Mouse (Mus musculus): ENCODE results near the gene Snx10. TPM values are rescaled to one million over a fixed set of nuclear protein-coding genes. Genes with fewer than 3 reads are reported as not detected.

Snx10 gene
- total RNA-seq, 4 experiments from 2014 or later, result 11.5 to 17.2 (median 14.1) TPM

GRCm38 (mm10) chr6:51585980-51586379 lies 62.3 kb downstream of the Snx10 start:
- DNase-seq (ENCODE audit: low spot score), result peak; percentile 61

GRCm38 (mm10) chr6:51587266-51587665 lies 63.6 kb downstream of the Snx10 start:
- DNase-seq (ENCODE audit: low spot score), result no peak

GRCm38 (mm10) chr6:51591264-51591663 lies 67.6 kb downstream of the Snx10 start:
- DNase-seq (ENCODE audit: low spot score), result no peak

GRCm38 (mm10) chr6:51591844-51592243 lies 68.1 kb downstream of the Snx10 start:
- DNase-seq (ENCODE audit: low spot score), result no peak

- DNase-seq (ENCODE audit: low spot score), result peak; percentile 58
Observed at GRCm38 (mm10) chr6:51592356-51593115, 68.8 kb downstream of the Snx10 start.

GRCm38 (mm10) chr6:51593446-51594035 lies 69.8 kb downstream of the Snx10 start:
- DNase-seq (ENCODE audit: low spot score), result no peak

GRCm38 (mm10) chr6:51594516-51594915 lies 70.8 kb downstream of the Snx10 start:
- no peak for DNase-seq (ENCODE audit: low spot score)

GRCm38 (mm10) chr6:51598058-51598457 lies 74.4 kb downstream of the Snx10 start:
- DNase-seq (ENCODE audit: low spot score), result no peak

GRCm38 (mm10) chr6:51600412-51600811 lies 76.7 kb downstream of the Snx10 start:
- no peak for DNase-seq (ENCODE audit: low spot score)

- DNase-seq (ENCODE audit: low spot score), result no peak
Observed at GRCm38 (mm10) chr6:51602341-51602740, 78.6 kb downstream of the Snx10 start.

GRCm38 (mm10) chr6:51603691-51604090 lies 80.0 kb downstream of the Snx10 start:
- DNase-seq (ENCODE audit: low spot score), result no peak

GRCm38 (mm10) chr6:51606245-51606644 lies 82.5 kb downstream of the Snx10 start:
- DNase-seq (ENCODE audit: low spot score), result no peak

- DNase-seq (ENCODE audit: low spot score), result no peak
Observed at GRCm38 (mm10) chr6:51606803-51607202, 83.1 kb downstream of the Snx10 start.

GRCm38 (mm10) chr6:51611621-51612020 lies 87.9 kb downstream of the Snx10 start:
- no peak for DNase-seq (ENCODE audit: low spot score)

- no peak for DNase-seq (ENCODE audit: low spot score)
Observed at GRCm38 (mm10) chr6:51612371-51613051, 88.8 kb downstream of the Snx10 start.

GRCm38 (mm10) chr6:51613661-51614060 lies 90.0 kb downstream of the Snx10 start:
- DNase-seq (ENCODE audit: low spot score), result no peak

GRCm38 (mm10) chr6:51626843-51627242 lies 103.1 kb downstream of the Snx10 start:
- DNase-seq (ENCODE audit: low spot score), result no peak

- DNase-seq (ENCODE audit: low spot score), result no peak
Observed at GRCm38 (mm10) chr6:51629671-51630070, 106.0 kb downstream of the Snx10 start.

GRCm38 (mm10) chr6:51630184-51630583 lies 106.5 kb downstream of the Snx10 start:
- DNase-seq (ENCODE audit: low spot score), result no peak

GRCm38 (mm10) chr6:51632928-51633662 lies 109.4 kb downstream of the Snx10 start:
- no peak for DNase-seq (ENCODE audit: low spot score)

- DNase-seq (ENCODE audit: low spot score), result no peak
Observed at GRCm38 (mm10) chr6:51633663-51634362, 110.1 kb downstream of the Snx10 start.

Data from heart, adult 8-10 months (tissue).